Mouse (Mus musculus): ENCODE data around the gene Cgref1. TPM values are rescaled to one million over a fixed set of nuclear protein-coding genes. Genes with fewer than 3 reads are reported as not detected.
A peak's percentile ranks its signal among the peaks of the same experiment; 100 is the strongest.

Gene Cgref1
- polyA plus RNA-seq, 1 experiment, result 15.0 TPM

GRCm38 (mm10) chr5:30950451-30950850 is 5.1 kb upstream of the Cgref1 start:
- no peak for DNase-seq (ENCODE audit: low spot score)

GRCm38 (mm10) chr5:30949654-30950326 is 4.4 kb upstream of the Cgref1 start:
- peak; percentile 74 for DNase-seq (ENCODE audit: low spot score)

GRCm38 (mm10) chr5:30948620-30949019 is 3.2 kb upstream of the Cgref1 start:
- no peak for DNase-seq (ENCODE audit: low spot score)

GRCm38 (mm10) chr5:30944344-30944743 is 1.0 kb downstream of the Cgref1 start:
- no peak for DNase-seq (ENCODE audit: low spot score)

GRCm38 (mm10) chr5:30943004-30943403 is 2.4 kb downstream of the Cgref1 start:
- DNase-seq (ENCODE audit: low spot score), result no peak

GRCm38 (mm10) chr5:30934725-30935461 is 10.5 kb downstream of the Cgref1 start:
- no peak for DNase-seq (ENCODE audit: low spot score)

GRCm38 (mm10) chr5:30933705-30934104 is 11.7 kb downstream of the Cgref1 start:
- no peak for DNase-seq (ENCODE audit: low spot score)

GRCm38 (mm10) chr5:30931378-30931777 is 14.0 kb downstream of the Cgref1 start:
- no peak for DNase-seq (ENCODE audit: low spot score)

- DNase-seq (ENCODE audit: low spot score), result no peak
Observed at GRCm38 (mm10) chr5:30930846-30931245, 14.5 kb downstream of the Cgref1 start.

GRCm38 (mm10) chr5:30930121-30930520 is 15.3 kb downstream of the Cgref1 start:
- DNase-seq (ENCODE audit: low spot score), result no peak

- DNase-seq (ENCODE audit: low spot score), result no peak
Observed at GRCm38 (mm10) chr5:30927945-30928529, 17.4 kb downstream of the Cgref1 start.

- DNase-seq (ENCODE audit: low spot score), result no peak
Observed at GRCm38 (mm10) chr5:30926073-30926472, 19.3 kb downstream of the Cgref1 start.

- DNase-seq (ENCODE audit: low spot score), result no peak
Observed at GRCm38 (mm10) chr5:30925217-30925616, 20.2 kb downstream of the Cgref1 start.

- DNase-seq (ENCODE audit: low spot score), result no peak
Observed at GRCm38 (mm10) chr5:30924614-30925013, 20.8 kb downstream of the Cgref1 start.

GRCm38 (mm10) chr5:30923119-30923518 is 22.3 kb downstream of the Cgref1 start:
- DNase-seq (ENCODE audit: low spot score), result no peak

GRCm38 (mm10) chr5:30922581-30923041 is 22.8 kb downstream of the Cgref1 start:
- no peak for DNase-seq (ENCODE audit: low spot score)

GRCm38 (mm10) chr5:30921256-30922033 is 23.9 kb downstream of the Cgref1 start, which contains the start of gene Khk:
TSS of gene Khk (plus strand) at chr5:30921431.
- DNase-seq (ENCODE audit: low spot score), result peak; percentile 92

GRCm38 (mm10) chr5:30920621-30921020 is 24.8 kb downstream of the Cgref1 start:
- DNase-seq (ENCODE audit: low spot score), result no peak

- no peak for DNase-seq (ENCODE audit: low spot score)
Observed at GRCm38 (mm10) chr5:30919831-30920614, 25.4 kb downstream of the Cgref1 start.

- DNase-seq (ENCODE audit: low spot score), result no peak
Observed at GRCm38 (mm10) chr5:30918691-30919090, 26.7 kb downstream of the Cgref1 start.
